Mouse (Mus musculus): ENCODE data around the gene Mctp1. TPM values are rescaled to one million over a fixed set of nuclear protein-coding genes. Genes with fewer than 3 reads are reported as not detected.

Gene Mctp1
- polyA plus RNA-seq, 1 experiment from 2014 or later = 3.9 TPM

DNA sequence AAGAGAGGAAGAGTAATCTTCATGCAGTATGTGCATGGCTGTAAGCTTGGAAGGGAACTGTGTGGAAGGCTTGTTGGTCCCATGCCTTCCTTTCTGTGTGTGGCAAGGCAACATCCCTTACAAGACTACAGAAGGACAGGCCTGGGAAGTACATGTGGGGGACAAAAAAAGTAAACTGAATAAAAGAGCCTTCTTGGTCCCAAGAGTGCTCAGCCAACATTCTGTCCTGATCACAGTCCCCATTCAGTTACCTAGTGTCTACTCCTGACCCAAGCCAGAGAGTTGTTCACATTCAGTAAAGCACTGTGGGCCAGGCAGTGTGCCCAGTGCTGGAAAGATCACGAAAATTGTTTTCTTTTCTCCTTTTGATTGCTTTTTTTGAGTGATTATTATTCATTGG lies 415.3 kb downstream of the Mctp1 start:
- Histone ChIP-seq H3K9ac (replicated peaks; ENCODE audit: low read depth) (no peak overlapping the region), H3K4me1 (ENCODE audit: insufficient read depth, low read depth, low read length) (no peaks in the 10 kb centered on the region), H3K27ac (ENCODE audit: low read length) (no peak overlapping the region), H3K27me3 (replicated peaks; ENCODE audit: insufficient read depth, low read length) (no peaks in the 10 kb centered on the region), H3K4me2 (replicated peaks; ENCODE audit: low read depth, low read length) (no peak overlapping the region), H3K36me3 (ENCODE audit: insufficient read depth, low read length) (no peaks in the 10 kb centered on the region), H3K4me3 (ENCODE audit: low read depth, low read length) (no peak overlapping the region), H3K9me3 (ENCODE audit: low read length) (no peaks in the 10 kb centered on the region)
- ATAC-seq = no peak
- TF ChIP-seq CTCF (IDR thresholded peaks at IDR 0.05) (no peak), EP300 (IDR thresholded peaks at IDR 0.05) (no peak)
- DNase-seq (ENCODE audit: low spot score) = no peak
- WGBS = 41% methylated on average over 1 of the region's 1 CpGs

DNA sequence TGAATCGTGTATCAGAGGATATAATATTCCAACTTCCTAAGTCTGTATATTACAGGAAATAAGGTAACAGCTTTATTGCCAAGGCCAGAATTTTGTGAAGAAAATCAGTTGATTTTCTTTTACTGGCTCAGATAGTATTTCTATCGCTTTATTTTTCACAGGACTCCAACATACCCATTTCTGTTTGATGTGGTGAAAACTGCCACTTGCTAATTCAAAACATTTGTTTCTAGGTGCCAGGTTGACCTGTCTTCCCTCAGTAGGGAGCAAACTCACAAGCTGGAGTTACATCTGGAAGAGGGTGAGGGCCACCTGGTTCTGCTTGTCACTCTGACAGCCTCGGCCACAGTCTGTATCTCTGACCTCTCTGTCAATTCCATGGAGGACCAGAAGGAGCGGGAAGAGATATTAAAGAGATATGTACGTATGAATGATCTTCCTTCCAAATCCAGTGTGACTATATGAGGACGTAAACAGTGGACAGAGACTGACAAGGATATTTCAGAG lies 416.8 kb downstream of the Mctp1 start:
- no peaks in the 10 kb centered on the region for H3K36me3 ChIP-seq (ENCODE audit: insufficient read depth, low read length)
- H3K4me2 ChIP-seq (replicated peaks; ENCODE audit: low read depth, low read length) = no peak overlapping the region
- 52% methylated on average over 6 of the region's 6 CpGs for WGBS
- ATAC-seq (no peak), DNase-seq (ENCODE audit: low spot score) (no peak)
- H3K4me1 ChIP-seq (ENCODE audit: insufficient read depth, low read depth, low read length) = no peaks in the 10 kb centered on the region
- no peaks in the 10 kb centered on the region for H3K9me3 ChIP-seq (ENCODE audit: low read length)
- no peak overlapping the region for H3K4me3 ChIP-seq (ENCODE audit: low read depth, low read length)
- no peak overlapping the region for H3K9ac ChIP-seq (replicated peaks; ENCODE audit: low read depth)
- no peaks in the 10 kb centered on the region for H3K27me3 ChIP-seq (replicated peaks; ENCODE audit: insufficient read depth, low read length)
- TF ChIP-seq EP300 (IDR thresholded peaks at IDR 0.05) (no peak), CTCF (IDR thresholded peaks at IDR 0.05) (no peak)
- H3K27ac ChIP-seq (ENCODE audit: low read length) = no peak overlapping the region

DNA sequence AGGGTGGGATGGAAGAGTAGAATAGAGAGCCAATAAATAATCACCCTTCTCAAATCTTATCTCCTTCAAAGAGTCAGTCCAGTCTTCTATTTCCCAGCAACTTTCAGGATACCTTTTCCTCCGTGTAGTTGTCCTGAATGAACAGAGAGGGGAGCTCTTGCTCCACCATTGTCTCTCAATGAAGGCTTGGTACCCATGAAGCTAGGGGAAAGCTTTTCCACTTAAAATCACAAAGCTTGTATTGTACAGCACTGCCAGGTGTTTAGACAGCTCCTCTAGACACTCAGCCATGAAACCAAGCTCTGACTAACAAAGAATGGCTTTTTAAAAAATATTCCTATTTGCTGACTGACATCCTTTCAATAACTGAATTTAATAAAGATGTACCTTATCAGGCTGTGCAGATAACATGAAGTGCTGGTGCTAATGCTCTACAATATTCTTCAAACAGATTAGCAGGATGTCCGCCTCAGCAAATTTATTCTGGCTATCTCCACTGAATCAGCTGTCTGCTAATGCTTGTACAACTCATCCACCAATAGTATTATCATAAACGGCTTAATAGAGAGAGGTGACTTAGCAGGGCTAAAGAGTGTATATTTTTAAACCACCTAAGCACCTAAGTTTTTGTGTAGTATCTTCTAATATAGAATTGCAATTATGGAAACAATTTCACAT lies 417.9 kb downstream of the Mctp1 start:
- WGBS = 15% methylated on average over 3 of the region's 3 CpGs
- H3K27ac ChIP-seq (ENCODE audit: low read length) = no peak overlapping the region
- no peaks in the 10 kb centered on the region for H3K4me1 ChIP-seq (ENCODE audit: insufficient read depth, low read depth, low read length)
- H3K4me2 ChIP-seq (replicated peaks; ENCODE audit: low read depth, low read length) = no peak overlapping the region
- ATAC-seq (no peak), DNase-seq (ENCODE audit: low spot score) (no peak)
- no peaks in the 10 kb centered on the region for H3K36me3 ChIP-seq (ENCODE audit: insufficient read depth, low read length)
- no peaks in the 10 kb centered on the region for H3K27me3 ChIP-seq (replicated peaks; ENCODE audit: insufficient read depth, low read length)
- H3K9ac ChIP-seq (replicated peaks; ENCODE audit: low read depth) = no peak overlapping the region
- TF ChIP-seq CTCF (IDR thresholded peaks at IDR 0.05) (peak; percentile 44), EP300 (IDR thresholded peaks at IDR 0.05) (no peak)
- H3K4me3 ChIP-seq (ENCODE audit: low read depth, low read length) = no peak overlapping the region
- no peaks in the 10 kb centered on the region for H3K9me3 ChIP-seq (ENCODE audit: low read length)

GRCm38 (mm10) chr13:76802926-76803325 lies 418.6 kb downstream of the Mctp1 start:
- Histone ChIP-seq H3K9me3 (ENCODE audit: low read length) (no peaks in the 10 kb centered on the region), H3K27me3 (replicated peaks; ENCODE audit: insufficient read depth, low read length) (no peaks in the 10 kb centered on the region), H3K9ac (replicated peaks; ENCODE audit: low read depth) (no peak overlapping the region), H3K4me1 (ENCODE audit: insufficient read depth, low read depth, low read length) (no peaks in the 10 kb centered on the region), H3K4me2 (replicated peaks; ENCODE audit: low read depth, low read length) (no peak overlapping the region), H3K4me3 (ENCODE audit: low read depth, low read length) (no peak overlapping the region), H3K36me3 (ENCODE audit: insufficient read depth, low read length) (no peaks in the 10 kb centered on the region), H3K27ac (ENCODE audit: low read length) (no peak overlapping the region)
- TF ChIP-seq CTCF (IDR thresholded peaks at IDR 0.05) = no peak
- TF ChIP-seq EP300 (IDR thresholded peaks at IDR 0.05) = no peak
- ATAC-seq = no peak
- no peak for DNase-seq (ENCODE audit: low spot score)
- WGBS = 81% methylated on average over 9 of the region's 9 CpGs

- TF ChIP-seq EP300 (IDR thresholded peaks at IDR 0.05) = no peak
- TF ChIP-seq CTCF (IDR thresholded peaks at IDR 0.05) = no peak
- H3K4me3 ChIP-seq (ENCODE audit: low read depth, low read length) = no peak overlapping the region
Observed at GRCm38 (mm10) chr13:76803799-76804198, 419.5 kb downstream of the Mctp1 start.

GRCm38 (mm10) chr13:76808871-76809390 lies 424.6 kb downstream of the Mctp1 start:
- 65% methylated on average over 1 of the region's 1 CpGs for WGBS
- no peak for ATAC-seq

More at GRCm38 (mm10) chr13:76803799-76804198, 419.5 kb downstream of the Mctp1 start:
- WGBS = 46% methylated on average over 6 of the region's 6 CpGs
- no peaks in the 10 kb centered on the region for H3K36me3 ChIP-seq (ENCODE audit: insufficient read depth, low read length)
- DNase-seq (ENCODE audit: low spot score) (no peak), ATAC-seq (no peak)
- no peak overlapping the region for H3K9ac ChIP-seq (replicated peaks; ENCODE audit: low read depth)
- H3K9me3 ChIP-seq (ENCODE audit: low read length) = no peaks in the 10 kb centered on the region
- no peaks in the 10 kb centered on the region for H3K27me3 ChIP-seq (replicated peaks; ENCODE audit: insufficient read depth, low read length)
- no peaks in the 10 kb centered on the region for H3K4me1 ChIP-seq (ENCODE audit: insufficient read depth, low read depth, low read length)
- no peak overlapping the region for H3K4me2 ChIP-seq (replicated peaks; ENCODE audit: low read depth, low read length)
- H3K27ac ChIP-seq (ENCODE audit: low read length) = no peak overlapping the region

More at GRCm38 (mm10) chr13:76808871-76809390, 424.6 kb downstream of the Mctp1 start:
- Histone ChIP-seq H3K9ac (replicated peaks; ENCODE audit: low read depth) (no peak overlapping the region), H3K27me3 (replicated peaks; ENCODE audit: insufficient read depth, low read length) (no peaks in the 10 kb centered on the region), H3K4me2 (replicated peaks; ENCODE audit: low read depth, low read length) (no peak overlapping the region), H3K4me3 (ENCODE audit: low read depth, low read length) (no peak overlapping the region), H3K36me3 (ENCODE audit: insufficient read depth, low read length) (no peaks in the 10 kb centered on the region), H3K27ac (ENCODE audit: low read length) (no peak overlapping the region), H3K4me1 (ENCODE audit: insufficient read depth, low read depth, low read length) (no peaks in the 10 kb centered on the region), H3K9me3 (ENCODE audit: low read length) (no peaks in the 10 kb centered on the region)
- TF ChIP-seq CTCF (IDR thresholded peaks at IDR 0.05) = no peak
- TF ChIP-seq EP300 (IDR thresholded peaks at IDR 0.05) = no peak
- no peak for DNase-seq (ENCODE audit: low spot score)

Measured in lung, postnatal 0 days (tissue).